Mouse (Mus musculus) midbrain, embryonic 12.5 days (tissue): ENCODE data around the gene Slc35b1. TPM values are rescaled to one million over a fixed set of nuclear protein-coding genes. Genes with fewer than 3 reads are reported as not detected.

Experiments
- ATAC-seq: fragments of 200-750 bp; cut with Nextera tagmentation; 2 replicates; pipeline ENCODE4 v1.8.0; 2017; ENCODE audit warnings: low read depth, moderate TSS enrichment, moderate library complexity; ENCODE audit not compliant: low FRiP score
- H3K27ac ChIP-seq: fragments of 300-500 bp; sonication (generic); replicated peaks from 2 replicates; pipeline ENCODE4 v1.5.1; 2016; ENCODE audit warnings: mild to moderate bottlenecking
- H3K27me3 ChIP-seq: fragments of 300-500 bp; sonication (generic); 2 replicates; pipeline ENCODE4 v1.6.1; 2016; ENCODE audit warnings: mild to moderate bottlenecking
- H3K36me3 ChIP-seq: fragments of 300-500 bp; sonication (generic); 2 replicates; pipeline ENCODE4 v1.6.1; 2016
- H3K4me1 ChIP-seq: fragments of 300-500 bp; sonication (generic); 2 replicates; pipeline ENCODE4 v1.6.1; 2016
- H3K4me2 ChIP-seq: fragments of 300-500 bp; sonication (generic); replicated peaks from 2 replicates; pipeline ENCODE4 v1.6.1; 2016; ENCODE audit warnings: mild to moderate bottlenecking, moderate library complexity
- H3K4me3 ChIP-seq: fragments of 300-500 bp; sonication (generic); 2 replicates; pipeline ENCODE4 v1.5.1; 2016; ENCODE audit warnings: mild to moderate bottlenecking
- H3K9ac ChIP-seq: fragments of 300-500 bp; sonication (generic); replicated peaks from 2 replicates; pipeline ENCODE4 v1.6.1; 2016; ENCODE audit warnings: mild to moderate bottlenecking, moderate library complexity
- H3K9me3 ChIP-seq: fragments of 300-500 bp; sonication (generic); 2 replicates; pipeline ENCODE4 v1.6.1; 2016; ENCODE audit warnings: mild to moderate bottlenecking
- WGBS: fragments of 180-500 bp; shearing (Covaris S2); methylation state at CpG from one replicate; pipeline ENCODE4 v1.1.7; 2016; 5-methylcytosine and 5-hydroxymethylcytosine counted together
- polyA plus RNA-seq: library from polyadenylated mRNA; unstranded; fragments of >200 nt; fragmentation: Nextera tagmentation; extraction: Ambion mirVana; gene quantifications from 2 replicates; pipeline ENCODE4 v1.2.1, GENCODE M21; 2016

Slc35b1 gene
- polyA plus RNA-seq, 1 experiment from 2014 or later, result 124 TPM

DNA sequence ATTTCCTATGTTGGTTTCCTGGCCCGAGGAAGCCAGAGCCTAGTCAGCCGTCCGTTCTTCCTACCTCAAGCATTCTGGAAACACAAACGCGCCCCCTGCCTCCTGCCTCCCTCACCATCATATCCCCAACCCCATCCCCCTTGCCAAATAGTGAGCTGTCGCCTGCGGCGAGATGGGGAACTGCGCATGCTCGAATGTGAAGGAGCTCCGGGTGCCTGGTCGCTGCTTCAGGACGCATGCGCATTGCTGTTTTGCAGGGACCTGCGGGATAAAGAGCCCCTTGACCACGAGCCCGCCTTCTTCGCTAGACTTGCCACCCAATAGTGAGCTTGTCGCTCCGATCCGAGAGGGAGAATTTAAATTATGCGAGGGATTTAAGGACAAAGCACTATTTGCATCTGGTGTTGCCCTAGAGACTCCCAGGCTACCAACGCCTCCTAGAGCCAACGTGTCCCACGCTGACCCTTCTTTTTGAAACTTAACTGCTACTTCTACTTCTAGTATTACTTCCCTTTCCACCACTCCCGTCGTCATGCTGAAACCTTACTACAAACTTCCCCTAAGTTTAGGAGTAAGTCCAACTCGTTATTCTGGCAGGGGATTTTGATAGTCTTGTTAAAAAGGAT lies 30.2 kb downstream of the Slc35b1 start:
- Histone ChIP-seq H3K9ac (peak overlapping the region; percentile 72), H3K4me1 (peaks cover 23% of the 10 kb centered on the region), H3K36me3 (no peaks in the 10 kb centered on the region), H3K27me3 (peaks cover 6% of the 10 kb centered on the region; the same call in 1 of the 2 replicates), H3K27ac (peak overlapping the region; percentile 96), H3K4me3 (peak overlapping the region; percentile 64), H3K4me2 (peak overlapping the region; percentile 76), H3K9me3 (no peaks in the 10 kb centered on the region)
- WGBS, result under 1% methylated on average over 28 of the region's 28 CpGs
- ATAC-seq, result peak; percentile 85

DNA sequence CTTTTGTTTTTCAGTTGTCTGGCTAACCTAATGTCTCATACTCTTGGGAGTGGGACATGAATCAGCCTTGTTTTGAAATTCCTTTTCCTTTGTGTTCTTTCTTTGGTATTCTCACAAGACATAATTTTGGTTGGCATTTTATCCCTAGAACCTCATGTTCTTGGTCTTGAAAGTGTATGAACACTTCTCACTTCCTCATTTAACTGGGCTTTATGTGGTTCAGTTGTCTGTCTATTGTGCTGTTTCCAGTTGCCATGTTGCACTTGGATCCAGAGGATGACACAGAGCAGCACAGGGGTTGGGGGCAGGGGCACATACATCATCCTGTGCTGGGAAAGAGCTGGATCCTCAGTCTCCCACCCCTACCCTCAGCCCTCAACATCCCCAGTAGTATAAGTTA lies 31.4 kb downstream of the Slc35b1 start:
- H3K9ac ChIP-seq, result peak overlapping the region; percentile 17; the same call in 1 of the 2 replicates
- H3K27ac ChIP-seq, result 0 out of 2 replicates have a peak overlapping the region, but pooled peaks have one; percentile 96
- no peak for ATAC-seq

DNA sequence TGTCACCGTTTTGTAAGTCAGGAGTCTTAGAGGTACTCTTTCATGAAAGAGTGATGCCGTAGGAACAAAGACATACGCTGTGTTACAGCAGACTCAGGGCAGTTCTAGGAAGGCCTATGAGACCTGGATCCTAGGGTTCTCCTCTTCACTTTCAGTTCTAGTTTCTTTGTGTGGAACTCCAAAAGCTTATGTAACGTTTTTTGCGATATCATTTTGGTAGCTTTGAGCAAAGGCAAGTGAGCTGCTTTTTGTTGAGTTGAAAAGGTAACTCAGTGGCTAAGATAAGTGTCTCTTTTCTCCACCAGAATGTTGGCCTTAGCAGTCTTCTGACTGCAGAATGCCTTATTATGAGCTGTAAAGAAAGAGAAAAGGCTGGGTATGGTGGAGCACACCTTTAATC lies 32.8 kb downstream of the Slc35b1 start:
- H3K4me1 ChIP-seq, result peaks cover 23% of the 10 kb centered on the region
- peaks cover 6% of the 10 kb centered on the region; the same call in 1 of the 2 replicates for H3K27me3 ChIP-seq
- no peak overlapping the region for H3K4me2 ChIP-seq
- no peak overlapping the region for H3K4me3 ChIP-seq
- no peaks in the 10 kb centered on the region for H3K36me3 ChIP-seq
- no peak for ATAC-seq
- WGBS, result 85% methylated on average over 5 of the region's 5 CpGs
- no peak overlapping the region for H3K27ac ChIP-seq
- H3K9me3 ChIP-seq, result no peaks in the 10 kb centered on the region
- H3K9ac ChIP-seq, result no peak overlapping the region

More for the DNA sequence above, 31.4 kb downstream of the Slc35b1 start:
- peak overlapping the region; percentile 76 for H3K4me2 ChIP-seq
- H3K9me3 ChIP-seq, result no peaks in the 10 kb centered on the region
- peaks cover 23% of the 10 kb centered on the region for H3K4me1 ChIP-seq
- no peaks in the 10 kb centered on the region for H3K36me3 ChIP-seq
- H3K4me3 ChIP-seq, result peak overlapping the region; percentile 64
- H3K27me3 ChIP-seq, result peaks cover 6% of the 10 kb centered on the region; the same call in 1 of the 2 replicates

DNA sequence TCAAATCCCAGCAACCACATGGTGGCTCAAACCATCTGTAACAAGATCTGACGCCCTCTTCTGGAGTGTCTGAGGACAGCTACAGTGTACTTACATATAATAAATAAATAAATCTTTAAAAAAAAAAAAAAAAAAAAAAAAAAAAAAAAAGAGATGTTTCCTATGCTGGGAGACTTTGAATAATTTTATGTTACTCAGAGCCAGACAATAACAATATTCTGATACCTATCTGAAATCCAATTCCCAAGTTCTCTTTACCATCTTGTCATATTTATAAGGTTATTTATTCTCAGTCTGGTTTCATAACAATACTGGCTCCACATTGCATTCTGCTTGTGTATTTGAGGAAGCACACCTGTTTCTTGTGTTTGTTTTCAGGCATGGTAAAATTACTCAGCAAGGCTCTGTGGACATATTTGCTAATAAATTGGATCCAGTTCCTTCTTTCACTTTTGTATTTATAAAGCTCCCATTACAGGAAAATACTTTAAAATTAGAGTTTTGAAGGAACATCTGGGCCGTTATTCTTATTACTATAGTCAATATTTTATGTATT lies 36.5 kb downstream of the Slc35b1 start:
- Histone ChIP-seq H3K36me3 (no peaks in the 10 kb centered on the region), H3K27me3 (no peaks in the 10 kb centered on the region), H3K9me3 (no peaks in the 10 kb centered on the region), H3K4me1 (peaks cover 14% of the 10 kb centered on the region), H3K27ac (no peak overlapping the region), H3K4me3 (no peak overlapping the region), H3K9ac (no peak overlapping the region), H3K4me2 (no peak overlapping the region)
- WGBS, result 79% methylated on average over 2 of the region's 2 CpGs
- no peak for ATAC-seq

DNA sequence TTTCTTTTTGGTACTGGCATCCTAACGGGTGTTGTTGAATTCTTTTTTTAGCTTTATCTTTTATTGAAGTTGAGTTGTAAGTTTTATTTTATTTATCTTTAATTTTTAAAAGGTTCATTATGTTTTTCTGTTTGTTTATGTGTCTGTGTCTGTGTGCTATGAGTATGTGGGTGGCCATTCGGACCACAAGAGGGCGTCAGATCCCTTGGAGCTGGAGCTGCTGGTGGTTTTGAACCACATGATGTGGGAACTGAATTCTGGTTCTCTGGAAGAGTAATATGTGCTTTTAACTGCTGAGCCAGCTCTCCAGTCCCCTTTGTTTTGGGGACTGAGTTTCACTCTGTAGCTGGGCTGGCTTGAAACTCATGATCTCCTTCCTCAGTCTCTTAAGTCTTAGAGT lies 39.0 kb downstream of the Slc35b1 start:
- H3K4me1 ChIP-seq, result no peaks in the 10 kb centered on the region
- H3K27ac ChIP-seq, result no peak overlapping the region
- H3K9me3 ChIP-seq, result no peaks in the 10 kb centered on the region
- no peak overlapping the region for H3K9ac ChIP-seq
- WGBS, result 84% methylated on average over 3 of the region's 3 CpGs
- no peaks in the 10 kb centered on the region for H3K36me3 ChIP-seq
- no peaks in the 10 kb centered on the region for H3K27me3 ChIP-seq
- ATAC-seq, result no peak
- H3K4me2 ChIP-seq, result no peak overlapping the region
- no peak overlapping the region for H3K4me3 ChIP-seq

DNA sequence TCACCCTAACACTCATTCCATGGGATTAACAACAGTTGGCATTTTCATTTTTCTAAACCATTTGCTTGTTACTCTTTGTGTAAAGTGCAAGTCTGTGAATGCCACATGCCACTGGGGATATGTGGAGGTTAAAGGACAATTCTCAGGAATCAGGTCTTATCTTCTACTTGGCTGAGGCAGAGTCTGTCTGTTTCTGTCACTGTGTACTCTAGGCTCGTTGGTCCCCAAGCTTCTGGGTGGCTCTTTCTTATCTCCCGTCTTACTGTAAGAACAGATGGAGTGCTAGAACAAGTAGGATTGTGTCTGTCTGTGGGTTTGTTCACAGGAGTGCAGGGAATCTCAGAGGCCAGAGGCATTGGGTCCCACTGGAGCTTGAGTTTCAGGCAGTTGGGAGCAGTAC lies 46.9 kb downstream of the Slc35b1 start:
- Histone ChIP-seq H3K4me1 (no peaks in the 10 kb centered on the region), H3K4me2 (no peak overlapping the region), H3K9me3 (no peaks in the 10 kb centered on the region), H3K27ac (no peak overlapping the region), H3K9ac (no peak overlapping the region), H3K36me3 (peaks cover 4% of the 10 kb centered on the region; the same call in 1 of the 2 replicates), H3K4me3 (no peak overlapping the region), H3K27me3 (no peaks in the 10 kb centered on the region)
- WGBS, result 82% methylated on average over 2 of the region's 2 CpGs
- no peak for ATAC-seq

DNA sequence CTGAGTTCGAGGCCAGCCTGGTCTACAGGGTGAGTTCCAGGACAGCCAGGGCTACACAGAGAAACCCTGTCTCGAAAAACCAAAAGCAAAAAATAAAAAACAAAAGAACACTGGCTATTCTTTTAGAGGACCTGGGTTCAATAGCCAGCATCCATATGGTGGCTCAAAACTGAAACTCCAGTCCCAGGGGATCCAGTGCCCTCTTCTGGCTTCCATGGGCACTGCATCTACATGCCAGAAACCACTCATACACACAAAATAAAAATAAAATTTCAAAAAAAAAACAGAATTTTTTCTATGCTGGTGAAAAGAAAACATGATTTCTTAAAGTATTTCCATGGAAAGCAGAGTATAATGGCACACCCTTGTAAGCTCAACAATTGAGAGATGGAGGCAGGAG lies 47.7 kb downstream of the Slc35b1 start:
- Histone ChIP-seq H3K36me3 (peaks cover 4% of the 10 kb centered on the region; the same call in 1 of the 2 replicates), H3K9me3 (no peaks in the 10 kb centered on the region), H3K27ac (no peak overlapping the region), H3K27me3 (no peaks in the 10 kb centered on the region), H3K4me3 (no peak overlapping the region), H3K4me2 (no peak overlapping the region), H3K9ac (no peak overlapping the region), H3K4me1 (no peaks in the 10 kb centered on the region)
- no peak for ATAC-seq
- 98% methylated on average over 2 of the region's 2 CpGs for WGBS

Other genes with a start within 250 kb of the Slc35b1 start
- gene Dlx4, start 238.4 kb upstream of the Slc35b1 start, polyA plus RNA-seq, result not detected in 2 replicates
- gene Tac4, start 123.2 kb upstream of the Slc35b1 start, polyA plus RNA-seq, result 0.18 and 0.23 TPM in 2 replicates
- gene Kat7, start 74.4 kb upstream of the Slc35b1 start, polyA plus RNA-seq, result 81.8 and 85.3 TPM in 2 replicates
- 6.7 and 7.8 TPM in 2 replicates for gene Fam117a, start 47.7 kb upstream of the Slc35b1 start, polyA plus RNA-seq
- 200 and 204 TPM in 2 replicates for gene Spop, start 29.4 kb downstream of the Slc35b1 start, polyA plus RNA-seq
- gene Nxph3, start 129.9 kb downstream of the Slc35b1 start, polyA plus RNA-seq, result 0.68 and 0.77 TPM in 2 replicates
- gene Ngfr, start 203.0 kb downstream of the Slc35b1 start, polyA plus RNA-seq, result 21.7 and 24.0 TPM in 2 replicates